Mouse (Mus musculus) embryonic facial prominence, embryonic 10.5 days (tissue): ENCODE data around the gene Farsa. TPM values are rescaled to one million over a fixed set of nuclear protein-coding genes. Genes with fewer than 3 reads are reported as not detected.

Experiments used
- DNase-seq: peaks from one replicate; pipeline ENCODE4 v3.0.0-alpha.2; 2017; ENCODE audit warnings: low spot score
- H3K27ac ChIP-seq: fragments of 300-500 bp; sonication (generic); replicated peaks from 2 replicates; pipeline ENCODE4 v1.5.1; 2016; ENCODE audit warnings: mild to moderate bottlenecking
- H3K27me3 ChIP-seq: fragments of 300-500 bp; sonication (generic); replicated peaks from 2 replicates; pipeline ENCODE4 v1.6.1; 2016; ENCODE audit warnings: low read depth, mild to moderate bottlenecking; ENCODE audit not compliant: poor library complexity, severe bottlenecking
- H3K36me3 ChIP-seq: fragments of 300-500 bp; sonication (generic); replicated peaks from 2 replicates; pipeline ENCODE4 v1.6.1; 2016; ENCODE audit warnings: mild to moderate bottlenecking, moderate library complexity
- H3K4me1 ChIP-seq: fragments of 300-500 bp; sonication (generic); 2 replicates; pipeline ENCODE4 v1.6.1; 2016
- H3K4me3 ChIP-seq: fragments of 300-500 bp; sonication (generic); 2 replicates; pipeline ENCODE4 v1.5.1; 2016; ENCODE audit warnings: mild to moderate bottlenecking, moderate library complexity
- H3K9me3 ChIP-seq: fragments of 300-500 bp; sonication (generic); 2 replicates; pipeline ENCODE4 v1.6.1; 2016; ENCODE audit warnings: mild to moderate bottlenecking
- WGBS: fragments of 180-500 bp; shearing (Covaris S2); methylation state at CpG from one replicate; pipeline ENCODE4 v1.1.7; 2016; 5-methylcytosine and 5-hydroxymethylcytosine counted together
- polyA plus RNA-seq: library from polyadenylated mRNA; unstranded; fragments of >200 nt; fragmentation: Nextera tagmentation; extraction: Ambion mirVana; gene quantifications from 2 replicates; pipeline ENCODE4 v1.2.1, GENCODE M21; 2016

Farsa gene
- 133 and 138 TPM in 2 replicates for polyA plus RNA-seq

DNA sequence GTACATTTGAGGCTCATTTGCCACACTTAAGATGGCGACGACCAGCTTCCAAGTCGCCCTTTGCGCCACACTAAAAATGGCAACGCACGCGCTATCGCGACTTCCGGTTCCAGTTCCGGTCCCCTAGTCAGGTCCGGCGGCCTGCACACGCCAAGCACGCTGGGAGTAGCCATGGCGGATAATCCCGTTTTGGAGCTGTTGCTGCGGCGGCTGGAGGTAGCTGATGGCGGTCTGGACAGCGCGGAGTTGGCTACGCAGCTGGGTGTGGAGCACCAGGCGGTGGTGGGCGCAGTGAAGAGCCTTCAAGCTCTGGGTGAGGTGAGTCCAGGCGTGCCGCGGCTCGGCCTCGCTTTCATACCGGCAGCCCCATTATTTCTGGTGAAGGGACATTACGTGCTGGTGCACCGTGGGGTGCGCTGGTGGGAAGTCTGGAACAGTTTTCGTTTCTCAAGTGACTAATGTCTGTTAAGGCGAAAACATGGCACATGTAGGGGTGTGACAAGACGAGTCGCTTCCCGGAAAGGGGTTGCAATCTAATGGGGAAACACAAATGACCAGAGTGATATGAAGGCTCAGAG lies at the start of gene Farsa:
Gene Farsa, plus strand, starts transcription at position 126 of the 578 bp plus-strand sequence.
- Histone ChIP-seq H3K4me3 (peak within 1 kb of the TSS; percentile 97), H3K27me3 (0 out of 2 replicates have a peak, but pooled peaks cover 5% of the 10 kb centered on the region), H3K4me1 (peaks cover 13% of the 10 kb centered on the region), H3K36me3 (peaks cover 35% of the 10 kb centered on the region), H3K27ac (peak within 1 kb of the TSS; percentile 92), H3K9me3 (no peaks in the 10 kb centered on the region)
- DNase-seq, result peak; percentile 95
- WGBS, result under 1% methylated on average over 39 of the region's 39 CpGs

DNA sequence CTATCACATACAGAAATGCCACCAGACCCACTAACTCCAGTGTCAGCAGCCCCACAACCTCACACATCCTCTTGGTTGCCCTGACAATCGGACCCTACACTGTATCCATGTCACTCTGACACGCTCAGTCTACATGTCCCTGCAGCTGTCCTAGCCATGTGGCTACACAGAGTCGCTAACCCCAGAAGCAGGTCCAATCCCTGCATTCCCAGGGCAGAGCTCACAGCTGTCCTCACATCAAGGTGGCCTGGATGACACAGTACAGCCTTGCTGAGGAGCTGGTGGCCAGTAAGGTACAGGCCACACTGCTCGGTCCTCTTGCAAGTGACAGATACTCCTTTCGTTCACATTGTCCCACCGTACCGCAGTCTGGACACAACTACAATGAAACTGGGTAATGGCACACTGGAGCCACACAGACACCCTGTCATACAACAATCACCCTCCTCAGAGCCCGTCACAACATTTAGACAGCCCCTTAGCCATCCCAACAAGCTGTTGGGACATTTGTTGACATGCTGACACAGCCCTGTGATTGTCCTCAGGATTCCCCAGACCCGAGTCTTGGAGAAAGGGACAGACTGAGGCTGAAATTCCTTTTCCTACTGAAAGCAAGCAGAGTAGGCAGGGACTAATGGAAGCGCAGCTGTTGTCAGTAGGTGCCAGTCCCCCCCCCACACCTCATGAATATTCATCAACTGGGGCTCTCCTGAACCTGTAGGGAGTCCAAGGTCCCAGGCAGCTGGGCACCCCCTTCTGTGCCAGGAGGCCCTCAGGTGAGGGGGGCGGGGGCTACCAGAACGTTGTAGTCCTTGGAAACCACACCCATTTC lies 47.5 kb upstream of the Farsa start:
- Histone ChIP-seq H3K36me3 (no peaks in the 10 kb centered on the region), H3K4me3 (no peak overlapping the region), H3K27ac (no peak overlapping the region), H3K27me3 (peaks cover 99% of the 10 kb centered on the region), H3K9me3 (peaks cover 4% of the 10 kb centered on the region; the same call in 1 of the 2 replicates), H3K4me1 (peaks cover 9% of the 10 kb centered on the region)
- WGBS, result 54% methylated on average over 12 of the region's 12 CpGs
- DNase-seq, result no peak

DNA sequence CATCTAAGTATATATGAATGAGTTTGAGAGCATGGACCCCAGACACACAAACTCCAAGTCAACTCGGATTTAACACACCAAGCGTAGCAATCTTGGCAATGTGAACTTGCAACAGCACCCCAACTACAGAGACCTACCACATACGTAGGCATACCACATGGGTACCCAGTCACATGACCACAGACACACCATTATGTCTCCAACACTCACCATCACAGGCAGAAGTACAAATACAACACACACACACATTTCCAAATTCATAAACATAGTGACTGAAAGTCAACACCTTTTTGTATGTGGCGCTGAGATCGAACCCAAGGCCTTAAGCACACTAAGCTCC lies 46.9 kb upstream of the Farsa start:
- peaks cover 99% of the 10 kb centered on the region for H3K27me3 ChIP-seq
- no peak overlapping the region for H3K27ac ChIP-seq
- H3K4me3 ChIP-seq, result no peak overlapping the region
- peaks cover 14% of the 10 kb centered on the region for H3K4me1 ChIP-seq
- WGBS, result 75% methylated on average over 5 of the region's 5 CpGs
- peaks cover 4% of the 10 kb centered on the region; the same call in 1 of the 2 replicates for H3K9me3 ChIP-seq
- H3K36me3 ChIP-seq, result no peaks in the 10 kb centered on the region
- no peak for DNase-seq

DNA sequence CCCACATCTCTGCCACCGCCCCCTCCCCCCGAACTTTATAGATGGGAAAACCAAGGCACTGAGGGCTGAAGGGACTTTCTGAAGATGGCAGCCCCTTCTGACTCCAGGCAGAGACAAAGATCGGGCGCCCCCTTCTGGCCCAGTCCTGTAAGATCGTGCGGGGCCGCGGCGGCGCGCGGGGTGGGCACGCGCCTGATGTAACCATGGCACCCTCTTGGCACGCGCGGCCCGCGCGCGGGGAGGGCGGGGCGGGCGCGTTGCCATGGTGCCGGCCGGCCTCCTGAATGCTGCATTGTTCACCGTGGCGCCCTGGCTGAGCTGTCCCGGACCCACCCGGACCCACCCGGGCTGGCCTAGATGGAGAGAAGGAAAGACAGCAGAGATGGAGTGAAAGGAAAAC lies 45.9 kb upstream of the Farsa start:
- Histone ChIP-seq H3K9me3 (peaks cover 4% of the 10 kb centered on the region; the same call in 1 of the 2 replicates), H3K4me3 (peak overlapping the region; percentile 52), H3K27ac (peak overlapping the region; percentile 30; the same call in 1 of the 2 replicates), H3K27me3 (peaks cover 99% of the 10 kb centered on the region), H3K36me3 (no peaks in the 10 kb centered on the region), H3K4me1 (peaks cover 20% of the 10 kb centered on the region)
- DNase-seq, result peak; percentile 92
- WGBS, result 1% methylated on average over 32 of the region's 32 CpGs

DNA sequence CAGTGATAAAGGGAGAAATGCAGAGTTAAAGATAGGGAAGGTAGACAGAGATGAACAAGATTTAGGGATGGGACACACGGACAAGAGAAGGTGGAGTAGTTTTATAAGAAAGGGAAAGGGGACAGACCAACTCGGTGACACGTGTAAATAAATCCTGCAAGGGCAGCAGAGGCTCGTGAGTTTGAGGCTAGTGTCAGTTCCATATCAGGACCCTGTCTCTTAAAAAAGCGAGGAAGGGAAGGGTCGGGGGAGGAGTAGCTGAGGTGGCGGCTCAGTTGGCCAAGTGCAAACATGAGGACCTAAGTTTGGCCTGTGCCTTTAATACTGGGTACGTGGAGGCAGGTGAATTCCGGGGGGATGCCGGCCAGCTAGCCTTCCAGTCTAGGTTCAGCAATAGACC lies 45.5 kb upstream of the Farsa start:
- no peaks in the 10 kb centered on the region for H3K36me3 ChIP-seq
- H3K9me3 ChIP-seq, result no peaks in the 10 kb centered on the region
- DNase-seq, result no peak
- H3K27ac ChIP-seq, result peak overlapping the region; percentile 30; the same call in 1 of the 2 replicates
- H3K4me1 ChIP-seq, result peaks cover 20% of the 10 kb centered on the region
- peak overlapping the region; percentile 52 for H3K4me3 ChIP-seq
- peaks cover 99% of the 10 kb centered on the region for H3K27me3 ChIP-seq
- WGBS, result 20% methylated on average over 10 of the region's 10 CpGs

DNA sequence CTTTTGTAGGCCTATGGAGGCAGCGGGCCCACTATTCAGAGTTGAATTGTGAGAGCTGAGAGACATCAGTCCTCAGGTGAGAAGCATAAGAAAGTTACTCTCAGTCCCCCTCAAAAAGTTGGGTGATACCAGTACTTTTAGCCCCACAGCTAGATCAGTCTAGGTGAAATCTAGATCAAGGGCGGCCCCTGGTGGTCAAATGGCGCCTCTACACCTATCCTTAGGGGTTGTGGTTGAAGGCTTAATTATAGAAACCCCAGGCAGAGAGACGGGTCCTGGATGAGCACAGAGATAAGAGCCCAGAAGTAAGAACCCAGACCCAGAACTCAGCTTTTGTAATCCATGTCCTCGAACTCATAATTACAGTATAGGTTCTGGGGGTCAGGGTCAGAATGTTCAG lies 43.7 kb upstream of the Farsa start:
- 1% methylated on average over 5 of the region's 5 CpGs for WGBS
- H3K27me3 ChIP-seq, result peaks cover 92% of the 10 kb centered on the region

DNA sequence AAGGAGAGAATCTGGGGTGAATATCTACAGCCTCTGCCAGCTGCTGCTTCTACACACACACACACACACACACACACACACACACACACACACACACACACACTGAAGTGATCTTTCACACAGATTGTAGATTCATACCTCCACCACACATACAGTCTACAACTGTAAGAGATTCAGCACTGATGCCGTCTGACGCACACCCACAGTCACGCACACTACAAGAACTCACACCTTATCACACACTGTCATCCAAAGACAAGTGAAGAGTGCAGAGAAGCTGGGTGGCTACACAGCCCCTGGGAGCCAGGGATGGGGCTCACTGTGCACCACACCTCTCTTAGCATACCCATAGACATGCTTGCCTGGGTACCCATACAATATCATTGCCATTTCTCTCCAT lies 43.0 kb upstream of the Farsa start:
- Histone ChIP-seq H3K9me3 (no peaks in the 10 kb centered on the region), H3K27me3 (peaks cover 84% of the 10 kb centered on the region), H3K4me1 (peaks cover 20% of the 10 kb centered on the region), H3K36me3 (no peaks in the 10 kb centered on the region), H3K4me3 (no peak overlapping the region), H3K27ac (no peak overlapping the region)
- DNase-seq, result no peak
- WGBS, result 91% methylated on average over 3 of the region's 3 CpGs

More for the DNA sequence above, 43.7 kb upstream of the Farsa start:
- DNase-seq, result peak; percentile 81
- Histone ChIP-seq H3K4me1 (peaks cover 20% of the 10 kb centered on the region), H3K9me3 (no peaks in the 10 kb centered on the region), H3K4me3 (no peak overlapping the region), H3K27ac (no peak overlapping the region), H3K36me3 (no peaks in the 10 kb centered on the region)

DNA sequence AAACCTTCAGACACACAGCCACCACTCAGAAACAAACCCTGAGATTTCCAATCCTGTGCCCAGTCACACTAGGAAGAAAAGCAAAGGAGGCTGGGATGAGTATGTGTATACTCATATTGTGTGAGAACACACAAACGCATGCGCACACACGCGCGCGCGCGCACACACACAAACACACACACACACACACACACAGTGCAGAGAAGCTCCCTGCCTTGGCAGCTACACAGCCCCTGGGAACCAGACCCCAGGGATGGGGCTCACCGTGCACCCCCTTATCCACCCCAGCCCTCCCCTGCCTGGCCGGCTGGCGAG lies 42.6 kb upstream of the Farsa start:
- no peaks in the 10 kb centered on the region for H3K9me3 ChIP-seq
- H3K36me3 ChIP-seq, result no peaks in the 10 kb centered on the region
- no peak overlapping the region for H3K27ac ChIP-seq
- H3K27me3 ChIP-seq, result peaks cover 81% of the 10 kb centered on the region
- WGBS, result 85% methylated on average over 11 of the region's 11 CpGs
- no peak overlapping the region for H3K4me3 ChIP-seq
- DNase-seq, result no peak
- peaks cover 20% of the 10 kb centered on the region for H3K4me1 ChIP-seq

DNA sequence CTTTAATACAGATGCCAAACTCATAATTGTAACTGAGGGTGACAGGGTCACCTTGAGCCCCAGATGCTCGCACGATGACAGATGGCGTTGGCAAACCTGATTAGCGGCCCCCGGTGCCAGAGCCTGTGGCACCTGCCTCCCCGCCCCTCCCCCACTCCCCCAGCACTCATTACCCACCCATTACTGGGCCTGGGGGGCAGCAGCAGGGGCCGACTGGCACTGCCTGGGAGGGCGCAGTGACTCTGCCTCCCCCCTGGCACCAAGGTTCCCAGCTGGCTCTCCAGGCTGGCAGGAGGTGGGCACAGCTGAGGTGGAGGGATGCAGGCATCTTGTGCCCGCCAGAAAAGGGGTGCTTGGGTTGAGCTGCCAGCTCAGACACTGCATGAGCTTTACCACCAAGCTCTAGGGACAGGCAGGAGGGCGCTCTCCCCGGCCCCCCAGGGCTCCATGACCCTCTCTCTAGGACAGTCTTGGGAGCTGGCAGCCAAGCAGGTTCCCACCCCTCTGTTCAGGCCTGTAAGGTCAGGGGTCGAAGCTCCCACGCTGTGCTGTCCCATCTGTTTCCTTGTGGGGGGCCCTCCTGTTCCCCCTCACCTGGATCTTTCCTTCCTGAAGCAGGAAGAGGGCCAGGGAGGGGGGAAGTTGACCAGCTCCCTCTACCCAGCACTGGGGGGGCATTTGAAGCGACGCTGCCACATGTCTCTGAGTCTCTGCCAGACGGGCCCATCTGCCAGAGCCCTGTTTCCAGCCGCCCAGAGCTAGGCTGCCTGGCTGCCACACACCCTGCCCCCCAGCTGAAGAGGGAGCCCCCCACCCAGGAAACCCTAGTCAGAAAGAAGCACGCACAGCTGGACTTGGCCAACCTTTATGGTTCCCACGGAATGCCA lies 42.0 kb upstream of the Farsa start:
- H3K27ac ChIP-seq, result no peak overlapping the region

DNA sequence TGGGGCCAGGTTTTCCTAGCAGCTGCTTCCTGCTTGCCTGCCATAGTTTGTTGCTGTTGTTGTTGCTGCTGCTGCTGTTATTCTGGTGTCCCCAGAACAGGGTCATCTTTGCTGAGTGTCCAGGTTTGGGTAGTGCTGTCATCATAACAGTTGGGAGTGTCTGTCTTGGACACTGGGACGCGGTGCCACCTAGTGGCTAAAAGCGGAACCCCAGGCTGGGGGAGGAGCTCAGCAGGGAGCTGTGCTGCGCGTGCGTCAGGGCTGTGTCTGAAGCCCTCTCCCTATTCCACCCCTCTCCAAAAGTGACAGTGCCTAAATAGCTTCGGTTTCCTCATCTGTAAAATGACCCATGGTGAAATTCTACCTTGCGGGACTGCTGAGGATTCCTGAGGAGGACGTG lies 41.2 kb upstream of the Farsa start:
- Histone ChIP-seq H3K4me1 (peaks cover 20% of the 10 kb centered on the region), H3K4me3 (no peak overlapping the region; the same call in 1 of the 2 replicates), H3K27ac (no peak overlapping the region), H3K27me3 (peaks cover 68% of the 10 kb centered on the region), H3K36me3 (no peaks in the 10 kb centered on the region), H3K9me3 (no peaks in the 10 kb centered on the region)
- DNase-seq, result peak; percentile 92
- 9% methylated on average over 9 of the region's 9 CpGs for WGBS

More for the DNA sequence above, 42.0 kb upstream of the Farsa start:
- no peak for DNase-seq
- Histone ChIP-seq H3K4me3 (no peak overlapping the region), H3K9me3 (no peaks in the 10 kb centered on the region), H3K4me1 (peaks cover 20% of the 10 kb centered on the region), H3K27me3 (peaks cover 75% of the 10 kb centered on the region), H3K36me3 (no peaks in the 10 kb centered on the region)
- 49% methylated on average over 19 of the region's 19 CpGs for WGBS

DNA sequence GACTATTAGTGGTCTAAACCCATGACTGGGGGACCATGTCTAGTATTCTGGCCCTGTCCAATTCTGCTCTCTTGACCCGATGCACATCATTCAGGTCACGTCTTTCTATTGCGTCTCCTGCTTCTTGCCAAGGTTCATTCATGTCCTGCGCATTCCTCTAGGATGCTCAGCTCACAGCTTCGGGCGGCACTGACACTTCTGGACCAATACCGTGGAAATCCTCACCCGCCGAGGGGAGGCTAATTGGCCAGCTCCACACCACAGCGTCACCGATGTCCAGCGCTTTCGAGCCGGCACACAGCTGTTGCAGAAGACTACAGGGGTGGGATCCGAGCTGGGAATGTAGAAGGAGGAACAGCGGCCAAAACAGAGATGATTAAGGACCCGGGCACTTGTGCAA lies 40.7 kb upstream of the Farsa start:
- no peaks in the 10 kb centered on the region for H3K36me3 ChIP-seq
- no peak overlapping the region for H3K27ac ChIP-seq
- WGBS, result 80% methylated on average over 17 of the region's 17 CpGs
- H3K4me3 ChIP-seq, result no peak overlapping the region
- H3K4me1 ChIP-seq, result peaks cover 15% of the 10 kb centered on the region
- H3K27me3 ChIP-seq, result peaks cover 66% of the 10 kb centered on the region
- H3K9me3 ChIP-seq, result no peaks in the 10 kb centered on the region
- no peak for DNase-seq

DNA sequence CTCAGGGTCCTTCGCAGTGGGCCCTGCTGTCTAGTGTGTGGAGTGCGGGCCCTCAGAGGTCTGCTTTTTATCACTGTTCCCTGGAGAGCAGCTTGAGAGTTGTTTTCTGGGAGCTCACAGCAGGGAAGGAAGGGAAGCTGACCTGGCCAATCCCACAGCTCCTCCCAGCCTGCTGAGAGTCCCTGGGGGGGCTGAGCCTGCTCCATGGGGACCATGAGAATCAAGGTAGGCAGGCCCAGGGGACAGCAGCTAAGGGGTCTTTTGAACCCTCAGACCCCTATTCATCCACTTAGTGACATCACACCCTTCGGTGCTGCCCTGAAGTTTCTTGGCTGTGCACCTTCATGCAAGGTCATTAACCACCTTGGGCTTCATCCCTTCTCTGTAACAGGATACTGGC lies 34.1 kb upstream of the Farsa start, which contains the start of gene Dand5:
Gene Dand5, minus strand, starts transcription at position 101 of the 400 bp plus-strand sequence.
- peaks cover 32% of the 10 kb centered on the region for H3K27me3 ChIP-seq
- H3K4me3 ChIP-seq, result peak within 1 kb of the TSS; percentile 42
- H3K4me1 ChIP-seq, result peaks cover 22% of the 10 kb centered on the region
- 24% methylated on average over 3 of the region's 3 CpGs for WGBS
- DNase-seq, result no peak
- no peaks in the 10 kb centered on the region for H3K36me3 ChIP-seq
- no peaks in the 10 kb centered on the region for H3K9me3 ChIP-seq
- no peak within 1 kb of the TSS for H3K27ac ChIP-seq
